Mouse (Mus musculus): Measurements from ENCODE around the gene Ino80d.
"Not testable (repeated sequence)": the region's sequence is repeated elsewhere in the genome, so short reads cannot be mapped to it uniquely, and the experiment has no call there.

Ino80d gene

DNA sequence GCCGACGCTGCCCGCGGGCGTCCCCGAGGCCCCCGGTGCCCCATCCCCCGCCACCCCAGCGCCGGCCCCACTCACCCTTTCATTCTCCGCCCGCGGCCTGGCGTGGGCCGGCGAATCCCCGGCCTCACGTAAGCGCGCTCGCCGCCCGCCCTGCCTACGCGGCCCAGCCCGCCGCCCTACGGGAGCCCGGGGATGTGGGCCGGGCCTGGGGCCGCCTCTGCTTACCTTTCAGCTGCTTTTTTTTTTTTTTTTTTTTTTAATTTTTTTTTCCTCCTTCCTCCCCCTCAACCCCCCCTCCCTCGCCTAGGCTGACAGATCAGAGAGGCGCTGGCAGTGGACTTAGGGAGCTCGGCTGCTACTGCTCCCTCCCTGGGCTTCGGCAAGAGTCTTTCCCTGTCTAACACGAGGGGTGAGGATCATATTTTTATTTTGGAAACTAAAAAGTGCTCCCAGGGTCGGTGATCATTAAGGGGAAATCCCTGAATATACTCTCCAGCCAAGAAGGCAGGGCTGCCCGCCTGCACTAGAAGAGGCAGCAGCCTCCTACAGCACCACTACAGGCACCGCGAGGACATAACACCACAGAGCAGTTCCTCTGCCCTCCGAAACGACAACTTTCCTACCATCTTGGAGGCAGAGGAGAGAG lies at the start of gene Ino80d:
TSS of gene Ino80d (minus strand) at position 532 of the 646 bp plus-strand sequence.
- peak; percentile 69 for DNase-seq (ENCODE audit: low read depth)

DNA sequence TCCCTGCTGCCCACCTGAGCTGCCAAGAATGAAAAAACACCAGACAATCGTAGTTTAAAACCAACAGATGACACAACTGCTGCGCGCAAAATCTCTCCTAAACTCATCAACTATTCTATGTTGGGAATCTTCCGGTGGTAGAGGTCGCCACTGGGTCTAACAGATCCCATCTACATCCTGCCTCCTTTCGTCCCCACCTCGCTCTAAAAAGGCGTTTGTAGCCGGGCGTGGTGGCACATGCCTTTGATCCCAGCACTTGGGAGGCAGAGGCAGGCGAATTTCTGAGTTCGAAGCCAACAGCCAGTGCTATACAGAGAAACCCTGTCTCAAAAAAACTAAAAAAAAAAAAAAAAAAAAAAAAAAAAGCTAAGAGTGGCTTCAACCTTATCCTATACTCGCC lies 25.8 kb upstream of the Ino80d start:
- DNase-seq (ENCODE audit: low read depth), result no peak

DNA sequence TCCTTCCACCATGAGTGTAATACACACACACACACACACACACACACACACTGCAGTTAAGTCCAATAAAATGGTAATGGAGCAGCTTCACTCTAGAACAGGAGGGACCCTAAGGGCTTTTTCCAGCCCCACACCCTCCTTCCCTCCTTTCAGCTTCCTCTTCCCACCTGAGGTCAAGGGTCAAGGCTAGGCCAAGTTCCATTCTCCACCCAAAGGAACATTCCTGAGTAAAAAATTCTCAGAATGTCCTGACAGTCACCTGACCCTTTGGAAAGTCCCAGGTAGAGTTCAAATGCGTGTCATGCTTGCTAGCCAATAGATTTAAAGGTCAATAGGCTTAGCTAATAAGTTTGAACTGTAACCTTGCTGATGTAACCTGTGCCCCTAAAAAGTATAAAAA lies 24.1 kb upstream of the Ino80d start:
- DNase-seq (ENCODE audit: low read depth), result not testable (repeated sequence)

DNA sequence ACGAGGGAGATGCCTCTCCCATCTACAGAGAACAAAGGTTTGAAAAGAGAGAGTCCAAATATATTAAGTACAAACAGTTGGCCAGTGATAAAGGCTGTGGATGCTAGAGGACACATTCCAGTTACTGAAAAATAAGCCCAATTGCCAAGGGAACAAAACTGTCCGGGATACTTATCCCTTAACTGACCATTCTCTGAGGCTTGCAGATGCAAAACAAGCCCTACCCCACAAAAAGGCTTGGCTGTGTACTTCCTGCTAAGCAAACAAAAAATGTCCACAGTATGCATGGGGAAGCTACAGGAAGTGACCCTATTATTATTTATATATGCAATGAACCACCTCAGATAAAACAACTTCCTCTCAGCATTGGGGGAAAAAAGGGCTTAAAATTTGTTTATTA lies 23.5 kb upstream of the Ino80d start:
- no peak for DNase-seq (ENCODE audit: low read depth)

DNA sequence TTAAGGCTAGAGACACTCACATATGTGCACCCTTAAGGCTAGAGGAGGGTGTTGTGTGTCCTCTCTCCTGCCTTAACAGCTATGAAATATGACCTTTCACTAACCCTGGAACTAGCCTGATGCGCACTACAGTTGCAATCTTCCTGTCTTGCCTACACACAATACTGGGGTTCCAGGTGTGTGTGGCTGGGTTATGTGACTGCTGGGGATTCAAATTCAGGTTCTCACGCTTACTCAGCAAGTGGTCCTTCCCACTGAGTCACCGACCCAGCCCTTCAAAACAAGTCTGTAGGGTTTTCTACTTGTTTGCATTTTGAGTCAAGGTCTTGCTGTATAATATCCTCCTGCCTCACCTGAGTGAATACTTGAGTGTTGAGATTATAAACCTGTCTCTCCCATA lies 20.1 kb upstream of the Ino80d start:
- no peak for DNase-seq (ENCODE audit: low read depth)

DNA sequence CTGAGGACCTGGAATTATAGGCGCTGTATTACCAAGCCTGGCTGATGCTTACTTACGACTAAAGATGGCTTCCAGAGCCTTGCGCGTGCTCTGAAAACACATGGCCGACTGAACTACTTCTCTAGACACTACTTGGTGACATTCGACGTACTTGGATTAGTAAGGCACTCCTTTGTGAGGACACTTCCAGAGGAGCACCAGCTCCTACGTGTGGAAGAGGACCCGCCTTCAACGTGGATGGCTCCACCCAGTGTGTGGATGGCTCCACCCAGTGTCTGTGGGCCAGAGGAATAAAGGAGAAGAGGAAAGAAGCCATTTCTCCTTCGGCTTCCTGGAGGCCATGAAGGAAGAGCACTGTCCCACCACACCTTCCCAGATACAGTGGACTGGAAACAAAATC lies 17.3 kb upstream of the Ino80d start:
- DNase-seq (ENCODE audit: low read depth), result no peak

DNA sequence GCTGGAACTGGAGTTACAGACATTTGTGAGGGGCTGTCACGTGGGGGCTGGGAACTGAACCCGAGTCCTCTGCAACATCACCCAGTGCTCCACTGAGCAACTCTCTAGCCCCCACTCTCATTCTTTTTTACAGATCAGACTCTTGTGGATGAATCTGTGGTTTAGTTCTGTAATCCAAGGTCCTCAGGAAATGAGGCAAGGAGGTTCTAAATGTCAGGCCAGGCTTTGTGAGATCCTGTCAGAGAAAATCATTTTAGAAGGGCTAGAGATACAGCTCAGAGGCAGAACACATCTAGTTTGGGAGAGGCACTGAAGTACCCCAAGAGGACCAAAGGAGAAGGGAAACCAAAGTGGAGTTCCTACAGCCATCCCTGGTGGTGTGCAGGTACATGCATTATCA lies 16.4 kb upstream of the Ino80d start:
- DNase-seq (ENCODE audit: low read depth), result no peak

DNA sequence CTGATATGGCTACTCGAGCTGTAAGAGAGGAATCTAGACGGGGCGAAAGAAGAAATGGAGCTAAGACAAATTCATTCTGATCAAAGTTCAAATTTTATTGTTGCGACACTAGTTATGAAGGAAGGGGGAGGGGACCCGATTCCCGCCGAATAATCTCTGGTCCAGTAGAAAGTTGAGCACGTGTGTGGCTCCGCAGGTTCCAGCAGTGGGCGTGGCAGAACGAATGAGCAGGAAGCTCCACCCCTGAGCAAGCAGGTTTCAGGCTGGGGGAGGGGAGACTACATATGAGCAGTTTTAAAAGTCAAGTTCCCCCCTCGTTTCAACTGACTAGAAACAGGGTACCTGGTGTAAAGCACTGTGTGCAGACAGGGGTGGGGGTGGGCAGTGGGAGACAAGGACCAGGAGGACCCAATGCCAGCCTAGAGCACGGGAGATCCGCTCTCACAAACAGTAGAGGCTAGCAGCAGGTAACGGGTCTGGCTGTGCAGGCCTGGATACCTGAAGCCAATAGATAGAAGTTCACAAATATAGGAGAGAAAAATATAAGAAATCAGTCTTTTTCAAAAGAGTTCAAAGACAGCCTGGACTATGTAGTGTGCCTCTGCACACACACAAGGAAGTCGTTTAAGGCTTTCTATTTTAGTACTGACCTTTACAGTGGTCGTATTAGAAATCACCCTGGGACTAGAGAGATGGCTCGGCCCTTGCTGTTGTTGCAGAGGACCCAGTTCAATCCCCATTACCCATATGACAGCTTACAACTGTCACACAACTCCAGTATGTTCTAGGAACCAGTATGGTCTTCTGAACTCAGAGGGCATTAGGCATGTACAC lies 15.6 kb upstream of the Ino80d start:
- DNase-seq (ENCODE audit: low read depth), result no peak

DNA sequence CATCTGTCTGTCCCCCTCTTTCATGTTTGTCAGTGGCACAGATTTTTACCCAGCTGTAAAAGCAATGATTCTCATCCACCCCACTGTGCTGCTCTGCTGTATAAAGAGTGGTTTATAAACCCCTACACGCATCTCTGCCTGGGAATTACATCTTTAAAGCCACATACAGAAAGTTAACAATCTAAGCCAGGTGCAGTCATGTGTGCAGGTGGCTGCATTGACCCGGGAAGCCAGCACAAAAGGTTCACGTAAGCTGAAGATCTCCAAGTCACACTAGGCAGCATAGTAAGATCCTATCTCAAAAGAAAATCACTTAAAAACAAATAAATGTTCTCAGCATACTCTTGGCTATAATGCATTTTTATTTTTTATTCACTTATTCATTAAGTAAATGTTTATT lies 14.8 kb upstream of the Ino80d start:
- no peak for DNase-seq (ENCODE audit: low read depth)

DNA sequence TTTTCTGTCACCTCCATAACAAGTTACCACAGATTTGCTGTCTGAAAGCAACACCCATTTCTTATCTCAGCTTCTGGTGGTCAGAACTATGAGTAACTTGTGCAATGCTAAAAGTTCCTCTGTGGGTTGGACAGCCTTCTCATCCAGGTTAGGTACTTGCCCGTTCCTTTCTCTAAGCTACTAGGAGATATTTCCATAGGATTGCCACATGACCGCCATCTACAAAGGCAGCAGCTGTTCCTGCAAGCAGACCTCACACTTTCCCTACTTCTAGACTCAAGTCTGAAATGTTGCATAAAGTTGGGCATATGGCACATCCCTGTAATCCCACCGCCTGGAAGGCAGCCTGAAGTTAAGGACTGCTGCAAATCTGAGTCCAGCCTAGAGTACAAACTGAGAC lies 11.7 kb upstream of the Ino80d start:
- DNase-seq (ENCODE audit: low read depth), result no peak

DNA sequence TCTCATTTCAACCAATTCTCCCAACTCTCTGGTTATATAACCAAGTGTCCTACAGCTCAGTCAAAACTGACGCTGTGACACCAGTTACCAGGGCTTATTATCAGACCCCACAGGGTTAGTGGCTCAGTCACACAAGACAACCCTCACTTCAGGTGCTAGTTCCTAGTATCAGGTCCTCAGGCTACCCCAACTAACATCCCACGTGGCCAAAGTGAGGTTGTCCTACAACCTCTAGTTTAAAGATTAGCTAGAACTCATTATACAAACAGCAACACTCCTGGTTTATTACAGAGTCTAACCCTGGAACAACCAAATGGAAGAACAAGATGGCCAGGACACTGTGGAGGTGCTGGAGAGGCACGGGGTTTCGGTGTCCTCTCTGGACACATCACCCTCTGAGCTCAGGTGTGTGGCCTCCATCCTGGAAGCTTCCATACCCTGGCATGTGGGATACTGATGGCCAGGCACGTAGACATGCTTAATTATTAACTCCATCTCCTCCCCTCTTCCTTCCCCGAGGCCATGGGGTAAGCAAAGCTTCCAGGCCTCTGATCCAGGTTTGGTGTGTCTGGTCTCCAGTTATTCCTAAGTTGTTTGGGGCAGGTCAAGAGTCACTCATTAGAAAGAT lies 9.5 kb upstream of the Ino80d start:
- no peak for DNase-seq (ENCODE audit: low read depth)

DNA sequence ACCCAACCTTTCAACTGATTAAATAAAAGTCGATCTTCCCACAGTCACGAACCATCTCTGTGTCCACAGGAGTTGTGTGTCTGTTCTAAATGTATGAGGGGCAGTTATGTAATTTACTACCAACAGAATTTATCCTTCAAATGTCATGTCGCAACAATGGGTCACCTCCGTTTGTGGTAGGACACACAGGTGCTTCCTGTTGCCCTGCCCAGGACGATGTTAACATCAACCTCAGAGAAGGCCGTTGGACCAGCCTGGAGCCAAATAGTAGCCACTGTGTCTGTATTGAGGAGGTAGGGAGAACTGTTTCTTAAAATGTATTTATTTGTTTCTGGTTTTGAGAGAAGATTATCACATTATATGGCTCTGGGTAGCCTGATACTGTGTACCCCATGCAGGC lies 7.5 kb upstream of the Ino80d start:
- no peak for DNase-seq (ENCODE audit: low read depth)

DNA sequence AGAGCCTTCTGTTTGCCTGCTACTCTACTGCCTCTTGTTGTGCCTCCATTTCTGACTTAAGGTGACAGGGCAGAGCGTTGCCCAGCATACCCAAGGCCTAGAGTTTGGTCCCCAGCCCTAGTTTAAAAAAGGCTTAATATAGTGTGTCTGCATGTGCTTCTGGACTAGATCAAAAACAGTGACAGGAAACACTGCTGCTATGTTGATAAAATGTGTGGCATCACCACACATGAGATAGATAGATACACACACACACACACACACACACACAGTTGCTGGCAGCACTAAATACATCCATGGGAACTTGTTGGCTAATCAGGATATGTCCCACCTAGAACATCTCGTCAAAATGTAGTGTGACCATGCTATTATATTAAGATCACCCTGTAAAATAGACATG lies 5.9 kb upstream of the Ino80d start:
- no peak for DNase-seq (ENCODE audit: low read depth)

DNA sequence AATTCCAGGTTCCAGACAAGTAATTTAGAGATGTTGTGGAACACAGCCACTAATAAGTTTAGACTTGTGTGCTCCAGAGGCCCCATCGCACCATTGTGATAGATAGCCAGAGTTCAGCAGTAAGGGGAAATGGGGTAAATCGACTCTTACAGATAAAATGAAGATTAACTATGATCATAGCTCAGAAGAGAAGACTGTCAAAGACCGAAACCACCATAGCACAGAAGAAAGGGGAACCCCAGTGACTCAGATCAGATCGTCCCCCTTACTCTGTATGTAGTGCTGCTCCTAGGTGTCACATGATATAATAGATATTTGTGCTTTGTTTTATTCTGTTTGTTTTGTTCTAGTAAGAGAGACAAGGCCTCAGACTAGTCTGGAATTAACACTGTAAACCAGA lies 5.2 kb upstream of the Ino80d start:
- DNase-seq (ENCODE audit: low read depth), result no peak

DNA sequence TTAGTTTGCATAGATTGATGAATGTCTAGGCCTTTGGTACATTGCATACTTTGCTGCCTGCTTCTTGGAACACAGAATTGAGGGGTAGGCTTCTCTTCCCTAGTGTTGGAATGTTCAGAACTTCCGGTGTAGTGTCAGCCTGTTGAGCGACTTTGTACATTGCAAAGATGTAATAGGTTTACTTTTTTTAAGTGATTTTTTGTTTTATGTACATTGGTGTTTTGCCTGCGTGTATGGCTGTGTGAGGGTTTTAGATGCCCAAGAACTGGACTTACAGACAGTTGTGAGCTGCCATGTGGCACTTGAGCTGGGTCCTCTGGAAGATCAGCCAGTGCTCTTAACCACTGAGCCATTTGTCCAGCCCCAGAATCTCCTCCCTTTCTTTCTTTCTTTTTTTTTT lies 1.1 kb upstream of the Ino80d start:
- DNase-seq (ENCODE audit: low read depth), result no peak

DNA sequence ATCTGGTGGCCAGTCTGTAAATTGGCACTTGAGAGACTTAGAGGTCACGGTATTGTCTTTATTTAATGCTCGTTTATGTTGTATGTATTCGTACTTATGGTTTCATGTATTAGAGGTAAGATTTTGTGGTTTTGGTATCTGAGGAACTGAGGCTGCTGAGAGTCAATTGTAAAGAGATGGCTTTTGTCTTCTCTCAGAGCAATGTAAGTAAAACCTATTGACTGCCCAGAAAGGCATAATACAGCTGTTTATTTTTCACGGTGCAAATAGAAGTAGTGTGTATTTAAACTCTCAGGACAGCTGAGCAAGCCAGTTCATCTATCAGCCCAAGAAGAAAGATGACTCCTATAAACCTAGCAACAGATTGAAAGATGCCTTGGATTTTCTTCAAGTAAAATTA lies 629 bp upstream of the Ino80d start:
- DNase-seq (ENCODE audit: low read depth), result no peak

DNA sequence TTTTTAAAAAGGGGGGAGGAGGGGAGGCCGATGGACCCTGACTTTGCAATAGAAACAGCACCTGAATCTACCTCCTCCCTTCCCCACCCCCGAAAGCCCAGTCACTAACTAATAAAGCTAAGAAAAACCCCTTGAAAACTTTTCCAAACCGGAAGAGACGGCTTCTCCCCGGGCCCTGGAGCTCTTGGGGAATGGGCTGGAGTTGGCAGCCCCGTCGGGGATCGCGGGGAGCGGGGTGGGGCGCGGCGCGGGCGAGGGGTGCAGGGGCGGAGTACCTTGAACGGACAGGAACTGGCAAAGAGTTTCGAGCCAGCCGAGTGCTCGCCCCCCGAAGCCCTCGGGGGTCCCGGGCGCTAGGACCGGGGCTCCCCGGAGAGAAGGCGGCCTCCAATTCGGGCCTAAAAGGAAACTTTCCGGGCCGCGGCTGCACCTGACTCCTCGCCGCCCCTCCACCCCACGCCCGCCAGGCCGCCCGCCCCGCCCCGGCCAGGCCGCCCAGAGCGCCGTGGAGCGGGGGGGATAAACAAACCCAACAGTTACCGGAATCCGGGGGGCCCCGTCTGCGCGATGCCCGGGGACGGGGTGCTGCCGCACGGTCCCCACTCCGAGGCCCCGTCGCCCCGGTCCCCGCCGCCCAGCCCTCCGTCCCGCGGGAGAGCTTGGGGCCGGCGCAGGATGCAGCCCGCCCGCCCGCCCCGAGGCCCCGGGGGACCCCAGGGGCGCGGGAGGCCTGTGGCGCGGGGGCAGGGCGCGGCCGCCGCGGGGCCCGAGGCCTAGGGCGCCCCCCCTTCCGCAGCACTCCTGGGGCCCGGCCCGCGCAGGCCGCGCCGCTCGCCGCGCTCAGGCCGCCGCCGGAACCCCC lies 962 bp downstream of the Ino80d start:
- no peak for DNase-seq (ENCODE audit: low read depth)

DNA sequence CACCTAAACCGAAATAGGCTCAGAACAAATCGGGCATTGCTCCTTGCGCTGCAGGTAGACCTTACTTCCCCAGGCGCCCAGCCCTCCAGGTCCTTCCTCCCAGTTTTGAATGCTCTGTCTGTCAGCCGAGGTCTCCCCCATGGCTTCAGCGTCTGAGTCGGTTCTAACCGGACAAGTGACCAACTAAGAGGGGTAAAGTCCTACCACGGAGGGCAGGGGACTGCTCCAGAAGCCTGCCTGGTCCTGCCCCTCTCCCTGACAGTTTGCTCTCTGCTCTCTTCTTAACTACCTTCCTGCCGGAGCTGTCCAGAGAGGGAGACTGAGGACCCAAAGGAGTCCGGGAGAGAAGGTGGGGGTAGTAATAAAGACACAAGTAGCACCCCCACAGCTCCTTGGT lies 1.6 kb downstream of the Ino80d start:
- no peak for DNase-seq (ENCODE audit: low read depth)

DNA sequence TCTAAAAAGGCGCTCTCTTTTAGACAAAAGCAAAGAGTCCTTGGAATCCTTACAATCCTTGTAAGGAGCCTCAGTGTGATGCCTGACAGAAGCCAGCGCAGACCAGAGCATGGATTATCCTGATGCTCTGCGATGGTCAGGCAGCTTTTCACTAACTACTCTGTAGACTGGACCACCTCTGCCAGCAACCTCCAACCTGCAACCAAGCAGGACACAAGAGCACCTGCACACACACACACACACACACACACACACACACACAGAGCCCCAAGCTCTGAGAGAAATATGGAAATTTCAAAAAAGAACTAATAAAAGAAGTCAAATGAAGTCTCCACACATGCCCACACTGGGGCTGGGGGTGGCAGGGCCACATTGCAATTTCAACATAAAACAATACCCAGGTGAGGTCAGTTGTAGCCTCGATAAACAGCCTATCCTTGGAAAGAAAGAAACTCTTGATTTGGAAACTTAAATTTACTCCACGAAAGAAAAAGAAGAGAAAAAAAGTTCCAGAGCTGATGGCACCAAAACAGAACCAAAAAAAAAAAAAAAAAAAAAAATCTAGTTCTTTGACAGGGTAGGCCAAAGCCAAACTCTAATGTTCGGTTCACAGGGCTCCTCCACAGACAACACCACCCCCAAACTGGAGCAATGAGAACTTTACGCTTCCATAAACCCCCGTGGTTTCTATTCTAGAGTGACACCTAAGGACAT lies 2.2 kb downstream of the Ino80d start:
- DNase-seq (ENCODE audit: low read depth), result no peak

DNA sequence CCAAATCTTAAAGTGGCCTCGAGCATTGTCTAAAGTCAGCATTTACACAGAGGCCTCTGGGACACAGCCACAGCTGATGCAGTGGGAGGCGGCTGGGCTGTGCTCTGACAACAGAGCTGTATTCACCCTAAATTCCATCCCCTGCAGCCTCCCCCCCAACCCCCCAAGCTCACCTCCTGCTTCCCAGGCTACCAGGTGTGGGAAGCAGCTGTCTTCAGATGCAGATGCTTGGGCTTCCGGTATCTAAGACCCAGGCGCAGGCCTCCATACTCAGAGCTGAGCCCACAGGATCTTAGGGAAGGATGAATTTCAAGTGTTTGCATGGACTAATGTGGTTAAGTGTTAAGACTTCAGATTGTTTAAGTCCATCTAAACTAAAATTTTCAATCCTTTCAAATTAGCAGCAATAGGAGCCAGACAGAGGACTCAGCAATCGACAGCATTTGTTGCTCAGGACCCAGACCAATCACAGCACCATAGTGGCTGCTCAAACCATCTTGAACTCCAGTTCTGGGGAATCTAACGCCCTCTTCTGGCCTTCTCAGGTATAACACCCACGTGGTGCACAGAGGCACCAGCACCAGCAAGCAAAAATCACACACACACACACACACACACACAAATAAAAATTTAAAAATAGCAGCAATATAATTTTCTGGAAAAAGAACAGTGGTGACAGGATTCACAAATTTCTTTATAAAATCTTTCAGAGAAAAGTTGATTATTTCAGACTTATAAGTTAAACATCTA lies 3.8 kb downstream of the Ino80d start:
- DNase-seq (ENCODE audit: low read depth), result no peak

Measured in c-Kit-positive CD71-negative TER-119-negative erythroid progenitor cells, embryonic 14.5 days (primary cell).